Mouse (Mus musculus) lung, adult 2 months (tissue): ENCODE measurements around the gene Pde10a.

Experiments used
- CTCF ChIP-seq: fragments of 200-500 bp; IDR thresholded peaks from 2 replicates; pipeline ENCODE4 v1.5.1; 2011; ENCODE audit warnings: mild to moderate bottlenecking, low read length, control low read depth; ENCODE audit not compliant: insufficient read depth
- POLR2A ChIP-seq: fragments of 200-500 bp; IDR thresholded peaks from 2 replicates; pipeline ENCODE4 v1.6.1; 2011; ENCODE audit warnings: low read depth, mild to moderate bottlenecking, control low read depth, low read length, borderline replicate concordance; ENCODE audit errors: extremely low read depth

DNA sequence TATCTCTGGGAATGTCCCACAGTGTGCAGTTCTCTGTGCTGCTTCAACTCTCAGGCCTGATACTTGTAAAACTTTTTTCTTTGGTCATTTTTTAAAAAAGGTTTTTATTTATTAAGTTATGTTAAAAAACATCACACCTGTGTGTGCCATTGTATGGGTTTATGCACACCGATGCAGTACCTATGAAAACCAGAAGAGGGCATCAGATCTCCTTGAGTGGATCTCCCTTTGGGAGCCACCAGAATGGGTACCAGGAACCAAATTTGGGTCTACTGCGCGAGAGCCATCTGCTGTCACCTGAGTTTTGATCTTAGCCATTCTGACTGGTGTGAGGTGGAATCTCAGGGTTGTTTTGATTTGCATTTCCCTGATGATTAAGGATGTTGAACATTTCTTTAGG, 12.9 kb downstream of the Pde10a start:
- no peak for TF ChIP-seq CTCF
- TF ChIP-seq POLR2A = no peak
